In genomic region chr4:62993190-62993589, GRCm38 (mm10) we compare ENCODE assay signal across 21 mouse cellular contexts. TPM values are rescaled to one million over a fixed set of nuclear protein-coding genes. Genes with fewer than 3 reads are reported as not detected.
DNase-seq lines count a peak whose midpoint lies in the region; ATAC-seq and TF ChIP-seq lines count a peak whose summit lies in the region.
"Had no signal": no experiment of that assay in that cellular context is flagged by ENCODE, and none has a peak within 500 bp of the region (broad histone marks: within the 10 kb centered on the region; RNA-seq: fewer than 3 reads in every experiment).

No protein-coding gene starts in this region.

- 43% methylated on average over 2 of the region's 2 CpGs for WGBS in intestine, embryonic 14.5 days
- WGBS in intestine, embryonic 15.5 days, result 45% methylated on average over 2 of the region's 2 CpGs
- 11% methylated on average over 2 of the region's 2 CpGs for WGBS in lung, embryonic 15.5 days
- 54% methylated on average over 2 of the region's 2 CpGs for WGBS in liver, embryonic 12.5 days (ENCODE audit: insufficient replicate concordance)
- 61% methylated on average over 2 of the region's 2 CpGs for WGBS in liver, embryonic 14.5 days (ENCODE audit: insufficient replicate concordance)

- H3K9me3 ChIP-seq in intestine, embryonic 14.5 days (ENCODE audit: control insufficient read depth, low read length), result no peaks in the 10 kb centered on the region
- no peaks in the 10 kb centered on the region for H3K9me3 ChIP-seq in intestine, embryonic 15.5 days
- no peaks in the 10 kb centered on the region for H3K9me3 ChIP-seq in lung, embryonic 15.5 days
- H3K9me3 ChIP-seq in liver, embryonic 12.5 days (replicated peaks), result no peaks in the 10 kb centered on the region
- H3K9me3 ChIP-seq in liver, embryonic 14.5 days (ENCODE audit: control insufficient read depth, low read length), result no peaks in the 10 kb centered on the region

- TF ChIP-seq CTCF in liver, embryonic 14.5 days (IDR thresholded peaks at IDR 0.05; ENCODE audit: low read depth), result no peak

- H3K27me3 ChIP-seq in intestine, embryonic 14.5 days (replicated peaks; ENCODE audit: control insufficient read depth, insufficient read depth, low read length), result no peaks in the 10 kb centered on the region
- no peaks in the 10 kb centered on the region for H3K27me3 ChIP-seq in intestine, embryonic 15.5 days (replicated peaks)
- H3K27me3 ChIP-seq in lung, embryonic 15.5 days, result no peaks in the 10 kb centered on the region
- no peaks in the 10 kb centered on the region for H3K27me3 ChIP-seq in liver, embryonic 12.5 days (replicated peaks)
- no peaks in the 10 kb centered on the region for H3K27me3 ChIP-seq in liver, embryonic 14.5 days (ENCODE audit: control insufficient read depth, insufficient read depth, low read length)
- H3K27me3 ChIP-seq: embryonic facial prominence, embryonic 13.5 days; forebrain, embryonic 13.5 days; heart, embryonic 12.5 days; Patski had no signal

- H3K36me3 ChIP-seq in intestine, embryonic 14.5 days (ENCODE audit: control insufficient read depth, insufficient read depth, low read length), result peaks cover 16% of the 10 kb centered on the region
- H3K36me3 ChIP-seq in intestine, embryonic 15.5 days, result peaks cover 6% of the 10 kb centered on the region; the same call in 1 of the 2 replicates
- no peaks in the 10 kb centered on the region for H3K36me3 ChIP-seq in lung, embryonic 15.5 days
- 0 out of 2 replicates have a peak, but pooled peaks cover 2% of the 10 kb centered on the region for H3K36me3 ChIP-seq in liver, embryonic 12.5 days
- no peaks in the 10 kb centered on the region for H3K36me3 ChIP-seq in liver, embryonic 14.5 days (replicated peaks; ENCODE audit: control insufficient read depth, insufficient read depth, low read depth)

- H3K4me1 ChIP-seq in intestine, embryonic 14.5 days (replicated peaks; ENCODE audit: control insufficient read depth, insufficient read depth, low read length), result peaks cover 19% of the 10 kb centered on the region
- H3K4me1 ChIP-seq in intestine, embryonic 15.5 days (replicated peaks), result peaks cover 17% of the 10 kb centered on the region
- H3K4me1 ChIP-seq in lung, embryonic 15.5 days, result peaks cover 41% of the 10 kb centered on the region
- peaks cover 2% of the 10 kb centered on the region; the same call in 1 of the 2 replicates for H3K4me1 ChIP-seq in liver, embryonic 12.5 days
- H3K4me1 ChIP-seq in liver, embryonic 14.5 days (replicated peaks; ENCODE audit: control insufficient read depth in 2 of 2, insufficient read depth in 2 of 2, low read length in 1 of 2), result peaks cover 0 to 7% of the 10 kb centered on the region in 2 experiments; a peak in 2 of 4 replicates

- no peak overlapping the region for H3K27ac ChIP-seq in intestine, embryonic 14.5 days (ENCODE audit: low read depth)
- H3K27ac ChIP-seq in intestine, embryonic 15.5 days, result no peak overlapping the region
- H3K27ac ChIP-seq in lung, embryonic 15.5 days, result no peak overlapping the region
- H3K27ac ChIP-seq in liver, embryonic 12.5 days, result no peak overlapping the region
- no peak overlapping the region for H3K27ac ChIP-seq in liver, embryonic 14.5 days
- H3K27ac ChIP-seq: embryonic facial prominence, embryonic 13.5 days; forebrain, embryonic 13.5 days; gastrocnemius, adult 2 months; hindbrain, embryonic 10.5 days had no signal

- no peak for ATAC-seq in intestine, embryonic 14.5 days (replicated peaks; ENCODE audit: low FRiP score, low TSS enrichment, low read depth)
- no peak; the same call in 1 of the 2 replicates for ATAC-seq in intestine, embryonic 15.5 days
- ATAC-seq in lung, embryonic 15.5 days (ENCODE audit: borderline replicate concordance, extremely low read depth, low FRiP score, low TSS enrichment), result peak; percentile 49; the same call in 1 of the 2 replicates
- ATAC-seq in liver, embryonic 12.5 days, result peak; percentile 30; the same call in 1 of the 2 replicates
- ATAC-seq in liver, embryonic 14.5 days (ENCODE audit: insufficient read depth), result peak; percentile 45; the same call in 1 of the 2 replicates
- ATAC-seq: activated CD4-positive, CD25-positive, alpha-beta regulatory T cell, adult 4 months; forebrain, embryonic 13.5 days; Patski had no signal

- H3K4me3 ChIP-seq in intestine, embryonic 14.5 days (ENCODE audit: low read depth, low read length), result no peak overlapping the region
- no peak overlapping the region for H3K4me3 ChIP-seq in intestine, embryonic 15.5 days (replicated peaks)
- H3K4me3 ChIP-seq in lung, embryonic 15.5 days, result no peak overlapping the region
- H3K4me3 ChIP-seq in liver, embryonic 12.5 days, result no peak overlapping the region
- H3K4me3 ChIP-seq in liver, embryonic 14.5 days (ENCODE audit: insufficient read depth in 1 of 2, low read depth in 2 of 2, low read length in 2 of 2), result no peak overlapping the region
- H3K4me3 ChIP-seq: embryonic facial prominence, embryonic 13.5 days; forebrain, embryonic 13.5 days; gastrocnemius, adult 2 months; heart, embryonic 12.5 days; hindbrain, embryonic 10.5 days had no signal

- no peak for TF ChIP-seq EP300 in liver, embryonic 14.5 days (IDR thresholded peaks at IDR 0.05; ENCODE audit: low read depth)

- no peak overlapping the region for H3K9ac ChIP-seq in intestine, embryonic 14.5 days (ENCODE audit: low read length)
- H3K9ac ChIP-seq in intestine, embryonic 15.5 days, result no peak overlapping the region
- no peak overlapping the region for H3K9ac ChIP-seq in lung, embryonic 15.5 days
- H3K9ac ChIP-seq in liver, embryonic 12.5 days, result no peak overlapping the region
- H3K9ac ChIP-seq in liver, embryonic 14.5 days (replicated peaks), result no peak overlapping the region
- H3K9ac ChIP-seq: embryonic facial prominence, embryonic 13.5 days; forebrain, embryonic 13.5 days; heart, embryonic 12.5 days had no signal

- no peak overlapping the region for H3K4me2 ChIP-seq in intestine, embryonic 14.5 days (ENCODE audit: low read length)
- H3K4me2 ChIP-seq in intestine, embryonic 15.5 days (replicated peaks), result no peak overlapping the region
- H3K4me2 ChIP-seq in lung, embryonic 15.5 days, result no peak overlapping the region
- no peak overlapping the region for H3K4me2 ChIP-seq in liver, embryonic 12.5 days
- H3K4me2 ChIP-seq in liver, embryonic 14.5 days (ENCODE audit: low read depth), result no peak overlapping the region
- H3K4me2 ChIP-seq: embryonic facial prominence, embryonic 13.5 days; forebrain, embryonic 13.5 days; heart, embryonic 12.5 days had no signal

- DNase-seq in intestine, embryonic 14.5 days (ENCODE audit: low spot score), result peak; percentile 48
- no peak for DNase-seq in lung, adult 18-20 months
- no peak for DNase-seq in liver, embryonic 14.5 days (ENCODE audit: low read depth in 3 of 3, low spot score in 3 of 3)
- DNase-seq in yolk sac, embryonic 10.5 days (ENCODE audit: low spot score), result no peak
- no peak for DNase-seq in adipocyte (ENCODE audit: low spot score)
- DNase-seq: adrenal gland, adult 2 months; adrenal gland, postnatal 25 days; cerebellum, adult 18-20 months; cerebellum, adult 9-11 months; cerebellum, postnatal 36 days; gastrocnemius, adult 2 months; gastrocnemius, postnatal 25 days had no signal

RNA-seq across cellular contexts. Expression of gene Zfp618, which starts 27.8 kb away (rescaled TPM):
- 23.3 and 27.6 TPM in 2 replicates for polyA plus RNA-seq in intestine, embryonic 14.5 days (2014; fragmentation: Nextera tagmentation; extraction: Ambion mirVana)
- polyA plus RNA-seq in intestine, embryonic 15.5 days (2015; fragmentation: Nextera tagmentation; extraction: Ambion mirVana), result 20.1 and 20.6 TPM in 2 replicates
- polyA plus RNA-seq in lung, embryonic 15.5 days (2015; fragmentation: Nextera tagmentation; extraction: Ambion mirVana), result 22.0 and 25.0 TPM in 2 replicates
- 4.4 and 5.8 TPM in 2 replicates for polyA plus RNA-seq in liver, embryonic 12.5 days (2016; fragmentation: Nextera tagmentation; extraction: Ambion mirVana)
- polyA plus RNA-seq in liver, embryonic 14.5 days (2012; rRNA removed), result 1.5 TPM in 2 replicates
- 1.5 and 2.9 TPM in 2 replicates for polyA plus RNA-seq in liver, embryonic 14.5 days (2014; fragmentation: Nextera tagmentation; extraction: Ambion mirVana)

Comparison
In these comparisons a context has a peak if more than half of its experiments do, and no peak if none do; other contexts are left out.
1. ATAC-seq: peak in lung, embryonic 15.5 days (single experiment), liver, embryonic 12.5 days (single experiment) and liver, embryonic 14.5 days (single experiment); none in intestine, embryonic 14.5 days (single experiment) and intestine, embryonic 15.5 days (single experiment).